In genomic region chr7:25133092-25134049, GRCm38 (mm10) we compare ENCODE assay signal across 7 mouse cellular contexts. TPM values are rescaled to one million over a fixed set of nuclear protein-coding genes. Genes with fewer than 3 reads are reported as not detected.
DNase-seq lines count a peak whose midpoint lies in the region; ATAC-seq lines count a peak whose summit lies in the region.

No protein-coding gene starts in this region.

- no peaks in the 10 kb centered on the region for H3K36me3 ChIP-seq in intestine, embryonic 15.5 days

- intact Hi-C loops in left cerebral cortex, postnatal 25 days (cut with DNase I): loop anchor here (1.0 kb wide), 1 partner anchor 54 kb away; no protein-coding TSS in a partner anchor

- no peak overlapping the region for H3K4me3 ChIP-seq in intestine, embryonic 15.5 days (replicated peaks)

- peaks cover 11% of the 10 kb centered on the region for H3K4me1 ChIP-seq in intestine, embryonic 15.5 days (replicated peaks)

- WGBS in intestine, embryonic 15.5 days: 10% methylated on average over 38 of the region's 38 CpGs

- H3K4me2 ChIP-seq in intestine, embryonic 15.5 days (replicated peaks): peak overlapping the region; percentile 44

- no peak overlapping the region for H3K27ac ChIP-seq in intestine, embryonic 15.5 days

- H3K27me3 ChIP-seq in intestine, embryonic 15.5 days (replicated peaks): peaks cover 53% of the 10 kb centered on the region

- peak; percentile 69 for ATAC-seq in intestine, embryonic 15.5 days

- DNase-seq in adrenal gland, adult (ENCODE audit: inconsistent age in 2 of 2, low spot score in 1 of 2): peak; percentile 76 to 93
- DNase-seq in embryo, embryonic 10 days (ENCODE audit: low spot score): peak; percentile 82
- DNase-seq in gastrocnemius, postnatal 25 days: peak; percentile 65
- DNase-seq in left cerebral cortex, postnatal 25 days (ENCODE audit: low spot score in 2 of 2): peak; percentile 84 to 87
- peak; percentile 90 for DNase-seq in mesoderm, embryonic 11.5 days (ENCODE audit: low read depth, low spot score)
- peak; percentile 69 to 72 for DNase-seq in right cerebral cortex, postnatal 36 days (ENCODE audit: low spot score in 2 of 2)

- no peak overlapping the region for H3K9ac ChIP-seq in intestine, embryonic 15.5 days

- H3K9me3 ChIP-seq in intestine, embryonic 15.5 days: no peaks in the 10 kb centered on the region

RNA-seq across cellular contexts. Expression of gene Pou2f2, which starts 46.2 kb away (rescaled TPM):
- under 1 TPM; 0.08 to 0.21 TPM for total RNA-seq in gastrocnemius, postnatal 25 days (2021)
- 1.8 TPM in 2 replicates for polyA plus RNA-seq in intestine, embryonic 15.5 days (2015; fragmentation: Nextera tagmentation; extraction: Ambion mirVana)
- total RNA-seq in left cerebral cortex, postnatal 25 days (2021): 10 to 100 TPM; 11.8 to 13.7 TPM

Comparison
In these comparisons a context has a peak if more than half of its experiments do, and no peak if none do; other contexts are left out.
1. RNA of gene Pou2f2, which starts 46.2 kb away (total RNA-seq): 11.8 to 13.7 TPM in left cerebral cortex, postnatal 25 days; 0.08 to 0.21 TPM in gastrocnemius, postnatal 25 days; every median in the first group is over 10 times any median in the second.
2. Peak in every context shown above with its lines, with median percentiles within 50 percentile points of each other: DNase-seq.